Mouse (Mus musculus): ENCODE data around the gene Mrpl37. TPM values are rescaled to one million over a fixed set of nuclear protein-coding genes. Genes with fewer than 3 reads are reported as not detected.
"Not testable (repeated sequence)": the region's sequence is repeated elsewhere in the genome, so short reads cannot be mapped to it uniquely, and the experiment has no call there.

Mrpl37 gene
- polyA plus RNA-seq (2014; fragmentation: Nextera tagmentation; extraction: Ambion mirVana), result 108 and 121 TPM in 2 replicates

- ATAC-seq (replicated peaks; ENCODE audit: low FRiP score) (peak; percentile 100), DNase-seq (ENCODE audit: low spot score) (peak; percentile 96)
- no peaks in the 10 kb centered on the region for H3K36me3 ChIP-seq (ENCODE audit: control insufficient read depth, insufficient read depth, low read length)
- no peak within 1 kb of the TSS for H3K27ac ChIP-seq (ENCODE audit: low read depth, low read length)
- H3K27me3 ChIP-seq (ENCODE audit: control insufficient read depth, insufficient read depth, low read length), result no peaks in the 10 kb centered on the region
- no peaks in the 10 kb centered on the region for H3K9me3 ChIP-seq (ENCODE audit: control insufficient read depth, low read length)
- peak within 1 kb of the TSS; percentile 92 for H3K4me2 ChIP-seq (ENCODE audit: low read depth, low read length, severe bottlenecking)
- 0 out of 2 replicates have a peak, but pooled peaks cover 2% of the 10 kb centered on the region for H3K4me1 ChIP-seq (replicated peaks; ENCODE audit: control insufficient read depth, insufficient read depth, low read length)
- H3K4me3 ChIP-seq (ENCODE audit: low read depth, low read length), result peak within 1 kb of the TSS; percentile 92
- H3K9ac ChIP-seq (ENCODE audit: low read length), result peak within 1 kb of the TSS; percentile 84
- under 1% methylated on average over 60 of the region's 60 CpGs for WGBS
These were observed at the start of gene Mrpl37, which contains the start of gene Cyb5rl for GRCm38 (mm10) chr4:107066252-107067124. Mrpl37 (minus strand) TSS chr4:107066868. Cyb5rl (plus strand) TSS chr4:107066988.

- Histone ChIP-seq H3K27ac (ENCODE audit: low read depth, low read length) (no peak overlapping the region), H3K27me3 (ENCODE audit: control insufficient read depth, insufficient read depth, low read length) (no peaks in the 10 kb centered on the region), H3K4me1 (replicated peaks; ENCODE audit: control insufficient read depth, insufficient read depth, low read length) (no peaks in the 10 kb centered on the region), H3K9ac (ENCODE audit: low read length) (no peak overlapping the region), H3K9me3 (ENCODE audit: control insufficient read depth, low read length) (no peaks in the 10 kb centered on the region), H3K4me2 (ENCODE audit: low read depth, low read length, severe bottlenecking) (no peak overlapping the region), H3K36me3 (ENCODE audit: control insufficient read depth, insufficient read depth, low read length) (no peaks in the 10 kb centered on the region), H3K4me3 (ENCODE audit: low read depth, low read length) (no peak overlapping the region)
- ATAC-seq (replicated peaks; ENCODE audit: low FRiP score) (no peak), DNase-seq (ENCODE audit: low spot score) (no peak)
- WGBS, result 67% methylated on average over 8 of the region's 8 CpGs
These were observed 47.6 kb upstream of the Mrpl37 start for GRCm38 (mm10) chr4:107114278-107114677.

- not testable (repeated sequence) for DNase-seq (ENCODE audit: low spot score); H3K4me3 ChIP-seq (ENCODE audit: low read depth, low read length); H3K4me1 ChIP-seq (replicated peaks; ENCODE audit: control insufficient read depth, insufficient read depth, low read length); H3K36me3 ChIP-seq (ENCODE audit: control insufficient read depth, insufficient read depth, low read length); H3K9me3 ChIP-seq (ENCODE audit: control insufficient read depth, low read length); ATAC-seq (replicated peaks; ENCODE audit: low FRiP score); H3K27me3 ChIP-seq (ENCODE audit: control insufficient read depth, insufficient read depth, low read length); H3K27ac ChIP-seq (ENCODE audit: low read depth, low read length); H3K4me2 ChIP-seq (ENCODE audit: low read depth, low read length, severe bottlenecking); H3K9ac ChIP-seq (ENCODE audit: low read length)
- 94% methylated on average over 6 of the region's 6 CpGs for WGBS
These were observed 42.5 kb upstream of the Mrpl37 start for GRCm38 (mm10) chr4:107109181-107109580.

- Histone ChIP-seq H3K36me3 (ENCODE audit: control insufficient read depth, insufficient read depth, low read length) (no peaks in the 10 kb centered on the region), H3K9ac (ENCODE audit: low read length) (no peak overlapping the region), H3K4me3 (ENCODE audit: low read depth, low read length) (no peak overlapping the region), H3K9me3 (ENCODE audit: control insufficient read depth, low read length) (no peaks in the 10 kb centered on the region), H3K27ac (ENCODE audit: low read depth, low read length) (no peak overlapping the region), H3K4me1 (replicated peaks; ENCODE audit: control insufficient read depth, insufficient read depth, low read length) (no peaks in the 10 kb centered on the region), H3K27me3 (ENCODE audit: control insufficient read depth, insufficient read depth, low read length) (no peaks in the 10 kb centered on the region), H3K4me2 (ENCODE audit: low read depth, low read length, severe bottlenecking) (no peak overlapping the region)
- no peak for DNase-seq (ENCODE audit: low spot score)
- WGBS, result 65% methylated on average over 13 of the region's 13 CpGs
- ATAC-seq (replicated peaks; ENCODE audit: low FRiP score), result 0 out of 2 replicates have a peak, but pooled peaks have one; percentile 36
These were observed 41.6 kb upstream of the Mrpl37 start for GRCm38 (mm10) chr4:107108291-107108731.

GRCm38 (mm10) chr4:107106777-107107176, 40.1 kb upstream of the Mrpl37 start:
- H3K4me1 ChIP-seq (replicated peaks; ENCODE audit: control insufficient read depth, insufficient read depth, low read length), result no peaks in the 10 kb centered on the region
- ATAC-seq (replicated peaks; ENCODE audit: low FRiP score), result no peak

GRCm38 (mm10) chr4:107102220-107102619, 35.6 kb upstream of the Mrpl37 start:
- 83% methylated on average over 8 of the region's 8 CpGs for WGBS
- H3K27ac ChIP-seq (ENCODE audit: low read depth, low read length), result no peak overlapping the region
- DNase-seq (ENCODE audit: low spot score) (no peak), ATAC-seq (replicated peaks; ENCODE audit: low FRiP score) (no peak)
- no peaks in the 10 kb centered on the region for H3K36me3 ChIP-seq (ENCODE audit: control insufficient read depth, insufficient read depth, low read length)
- H3K4me1 ChIP-seq (replicated peaks; ENCODE audit: control insufficient read depth, insufficient read depth, low read length), result 0 out of 2 replicates have a peak, but pooled peaks cover 3% of the 10 kb centered on the region
- H3K4me2 ChIP-seq (ENCODE audit: low read depth, low read length, severe bottlenecking), result no peak overlapping the region
- no peak overlapping the region for H3K9ac ChIP-seq (ENCODE audit: low read length)
- no peak overlapping the region for H3K4me3 ChIP-seq (ENCODE audit: low read depth, low read length)
- no peaks in the 10 kb centered on the region for H3K27me3 ChIP-seq (ENCODE audit: control insufficient read depth, insufficient read depth, low read length)
- H3K9me3 ChIP-seq (ENCODE audit: control insufficient read depth, low read length), result no peaks in the 10 kb centered on the region

More at GRCm38 (mm10) chr4:107106777-107107176, 40.1 kb upstream of the Mrpl37 start:
- no peak overlapping the region for H3K9ac ChIP-seq (ENCODE audit: low read length)
- H3K9me3 ChIP-seq (ENCODE audit: control insufficient read depth, low read length), result no peaks in the 10 kb centered on the region
- no peak overlapping the region for H3K27ac ChIP-seq (ENCODE audit: low read depth, low read length)
- H3K4me2 ChIP-seq (ENCODE audit: low read depth, low read length, severe bottlenecking), result no peak overlapping the region
- no peaks in the 10 kb centered on the region for H3K27me3 ChIP-seq (ENCODE audit: control insufficient read depth, insufficient read depth, low read length)
- DNase-seq (ENCODE audit: low spot score), result no peak
- H3K4me3 ChIP-seq (ENCODE audit: low read depth, low read length), result no peak overlapping the region
- no peaks in the 10 kb centered on the region for H3K36me3 ChIP-seq (ENCODE audit: control insufficient read depth, insufficient read depth, low read length)
- 96% methylated on average over 16 of the region's 16 CpGs for WGBS

GRCm38 (mm10) chr4:107098791-107099525, 32.3 kb upstream of the Mrpl37 start:
- ATAC-seq (replicated peaks; ENCODE audit: low FRiP score) (no peak), DNase-seq (ENCODE audit: low spot score) (no peak)
- Histone ChIP-seq H3K4me2 (ENCODE audit: low read depth, low read length, severe bottlenecking) (no peak overlapping the region), H3K9ac (ENCODE audit: low read length) (no peak overlapping the region), H3K4me3 (ENCODE audit: low read depth, low read length) (no peak overlapping the region), H3K9me3 (ENCODE audit: control insufficient read depth, low read length) (no peaks in the 10 kb centered on the region), H3K4me1 (replicated peaks; ENCODE audit: control insufficient read depth, insufficient read depth, low read length) (0 out of 2 replicates have a peak, but pooled peaks cover 3% of the 10 kb centered on the region), H3K36me3 (ENCODE audit: control insufficient read depth, insufficient read depth, low read length) (no peaks in the 10 kb centered on the region), H3K27ac (ENCODE audit: low read depth, low read length) (no peak overlapping the region), H3K27me3 (ENCODE audit: control insufficient read depth, insufficient read depth, low read length) (no peaks in the 10 kb centered on the region)
- WGBS, result 86% methylated on average over 17 of the region's 17 CpGs

GRCm38 (mm10) chr4:107098375-107098774, 31.7 kb upstream of the Mrpl37 start:
- H3K36me3 ChIP-seq (ENCODE audit: control insufficient read depth, insufficient read depth, low read length), result no peaks in the 10 kb centered on the region
- no peak for DNase-seq (ENCODE audit: low spot score)
- H3K4me1 ChIP-seq (replicated peaks; ENCODE audit: control insufficient read depth, insufficient read depth, low read length), result 0 out of 2 replicates have a peak, but pooled peaks cover 3% of the 10 kb centered on the region
- H3K9ac ChIP-seq (ENCODE audit: low read length), result no peak overlapping the region
- no peak overlapping the region for H3K27ac ChIP-seq (ENCODE audit: low read depth, low read length)
- H3K4me2 ChIP-seq (ENCODE audit: low read depth, low read length, severe bottlenecking), result no peak overlapping the region
- H3K4me3 ChIP-seq (ENCODE audit: low read depth, low read length), result no peak overlapping the region
- H3K27me3 ChIP-seq (ENCODE audit: control insufficient read depth, insufficient read depth, low read length), result no peaks in the 10 kb centered on the region
- WGBS, result 71% methylated on average over 10 of the region's 10 CpGs
- H3K9me3 ChIP-seq (ENCODE audit: control insufficient read depth, low read length), result no peaks in the 10 kb centered on the region
- ATAC-seq (replicated peaks; ENCODE audit: low FRiP score), result no peak

All from forebrain, embryonic 11.5 days (tissue).